Mouse (Mus musculus) stomach, embryonic 14.5 days (tissue): ENCODE measurements around the gene Rab42. TPM values are rescaled to one million over a fixed set of nuclear protein-coding genes. Genes with fewer than 3 reads are reported as not detected.

ENCODE experiments used
- ATAC-seq: fragments of 200-750 bp; cut with Nextera tagmentation; 2 replicates; pipeline ENCODE4 v1.8.0; 2017; ENCODE audit warnings: low read depth, moderate TSS enrichment; ENCODE audit not compliant: insufficient number of reproducible peaks, insufficient read depth, low FRiP score
- H3K27ac ChIP-seq: fragments of 300-500 bp; sonication (generic); 2 replicates; pipeline ENCODE4 v1.5.1; 2014; ENCODE audit warnings: mild to moderate bottlenecking, low read length, moderate library complexity, mixed read lengths
- H3K27me3 ChIP-seq: fragments of 300-500 bp; sonication (generic); 2 replicates; pipeline ENCODE4 v1.6.1; 2014; ENCODE audit warnings: low read length, control low read depth, mixed read lengths; ENCODE audit not compliant: control insufficient read depth, insufficient read depth
- H3K36me3 ChIP-seq: fragments of 300-500 bp; sonication (generic); 2 replicates; pipeline ENCODE4 v1.6.1; 2014; ENCODE audit warnings: mild to moderate bottlenecking, control low read depth, low read length, moderate library complexity, mixed read lengths; ENCODE audit not compliant: control insufficient read depth, insufficient read depth
- H3K4me1 ChIP-seq: fragments of 300-500 bp; sonication (generic); 2 replicates; pipeline ENCODE4 v1.6.1; 2014; ENCODE audit warnings: low read length, control low read depth, mixed read lengths; ENCODE audit not compliant: control insufficient read depth, insufficient read depth
- H3K4me2 ChIP-seq: fragments of 300-500 bp; sonication (generic); replicated peaks from 2 replicates; pipeline ENCODE4 v1.6.1; 2014; ENCODE audit warnings: low read depth, low read length, control low read depth
- H3K4me3 ChIP-seq: fragments of 300-500 bp; sonication (generic); 2 replicates; pipeline ENCODE4 v1.5.1; 2014; ENCODE audit warnings: low read depth, low read length, control low read depth
- H3K9ac ChIP-seq: fragments of 300-500 bp; sonication (generic); replicated peaks from 2 replicates; pipeline ENCODE4 v1.6.1; 2014; ENCODE audit warnings: low read depth, mild to moderate bottlenecking, control low read depth, low read length, moderate library complexity, mixed read lengths
- H3K9me3 ChIP-seq: fragments of 300-500 bp; sonication (generic); 2 replicates; pipeline ENCODE4 v1.6.1; 2016; ENCODE audit warnings: low read depth, low read length, control low read depth; ENCODE audit not compliant: control insufficient read depth
- WGBS: fragments of 180-500 bp; shearing (Covaris S2); extraction: QIAGEN DNeasy Blood & Tissue Kit; methylation state at CpG from one replicate; pipeline ENCODE4 v1.1.7; 2014; 5-methylcytosine and 5-hydroxymethylcytosine counted together
- polyA plus RNA-seq: library from polyadenylated mRNA; unstranded; fragments of >200 nt; fragmentation: Nextera tagmentation; extraction: Ambion mirVana; gene quantifications from 2 replicates; pipeline ENCODE4 v1.2.1, GENCODE M21; 2014

The Rab42 gene
- polyA plus RNA-seq = 2.2 and 2.6 TPM in 2 replicates

GRCm38 (mm10) chr4:132302939-132303479 lies at the start of gene Rab42:
Gene Rab42 (minus strand): TSS chr4:132303385.
- peak within 1 kb of the TSS; percentile 70 for H3K4me2 ChIP-seq
- 2% methylated on average over 31 of the region's 31 CpGs for WGBS
- no peaks in the 10 kb centered on the region for H3K9me3 ChIP-seq
- peak; percentile 71 for ATAC-seq
- H3K27ac ChIP-seq = no peak within 1 kb of the TSS
- no peaks in the 10 kb centered on the region for H3K36me3 ChIP-seq
- H3K27me3 ChIP-seq = no peaks in the 10 kb centered on the region
- 0 out of 2 replicates have a peak, but pooled peaks cover 6% of the 10 kb centered on the region for H3K4me1 ChIP-seq
- peak within 1 kb of the TSS; percentile 50; the same call in 1 of the 2 replicates for H3K9ac ChIP-seq
- H3K4me3 ChIP-seq = peak within 1 kb of the TSS; percentile 38

GRCm38 (mm10) chr4:132352739-132353138 lies 49.6 kb upstream of the Rab42 start:
- peak overlapping the region; percentile 87 for H3K4me3 ChIP-seq
- peak overlapping the region; percentile 57 for H3K4me2 ChIP-seq
- under 1% methylated on average over 14 of the region's 14 CpGs for WGBS
- no peaks in the 10 kb centered on the region for H3K9me3 ChIP-seq
- ATAC-seq = no peak
- peaks cover 25% of the 10 kb centered on the region for H3K36me3 ChIP-seq
- H3K27ac ChIP-seq = peak overlapping the region; percentile 95
- peak overlapping the region; percentile 92 for H3K9ac ChIP-seq
- peaks cover 8% of the 10 kb centered on the region; the same call in 1 of the 2 replicates for H3K4me1 ChIP-seq
- no peaks in the 10 kb centered on the region for H3K27me3 ChIP-seq

- no peaks in the 10 kb centered on the region for H3K9me3 ChIP-seq
- peaks cover 8% of the 10 kb centered on the region; the same call in 1 of the 2 replicates for H3K4me1 ChIP-seq
- H3K4me2 ChIP-seq = peak overlapping the region; percentile 57
- peaks cover 15% of the 10 kb centered on the region for H3K36me3 ChIP-seq
- H3K9ac ChIP-seq = no peak overlapping the region
- 30% methylated on average over 1 of the region's 1 CpGs for WGBS
- peak overlapping the region; percentile 87; the same call in 1 of the 2 replicates for H3K4me3 ChIP-seq
- no peak for ATAC-seq
- peak overlapping the region; percentile 30; the same call in 1 of the 2 replicates for H3K27ac ChIP-seq
- no peaks in the 10 kb centered on the region for H3K27me3 ChIP-seq
Observed at GRCm38 (mm10) chr4:132351401-132351800, 48.2 kb upstream of the Rab42 start.

- H3K9ac ChIP-seq = no peak overlapping the region
- H3K4me3 ChIP-seq = no peak overlapping the region
- peak overlapping the region; percentile 6; the same call in 1 of the 2 replicates for H3K27ac ChIP-seq
- H3K27me3 ChIP-seq = no peaks in the 10 kb centered on the region
- H3K4me2 ChIP-seq = no peak overlapping the region
- peaks cover 8% of the 10 kb centered on the region; the same call in 1 of the 2 replicates for H3K4me1 ChIP-seq
- ATAC-seq = no peak
- 73% methylated on average over 3 of the region's 3 CpGs for WGBS
- no peaks in the 10 kb centered on the region for H3K9me3 ChIP-seq
- H3K36me3 ChIP-seq = peaks cover 15% of the 10 kb centered on the region
Observed at GRCm38 (mm10) chr4:132350854-132351253, 47.7 kb upstream of the Rab42 start.

GRCm38 (mm10) chr4:132350123-132350740 lies 47.0 kb upstream of the Rab42 start:
- Histone ChIP-seq H3K4me1 (peaks cover 8% of the 10 kb centered on the region; the same call in 1 of the 2 replicates), H3K9me3 (no peaks in the 10 kb centered on the region), H3K36me3 (peaks cover 15% of the 10 kb centered on the region), H3K27ac (no peak overlapping the region; the same call in 1 of the 2 replicates), H3K9ac (no peak overlapping the region), H3K4me3 (no peak overlapping the region), H3K27me3 (no peaks in the 10 kb centered on the region), H3K4me2 (no peak overlapping the region)
- WGBS = 48% methylated on average over 2 of the region's 2 CpGs
- no peak for ATAC-seq

GRCm38 (mm10) chr4:132349495-132350122 lies 46.4 kb upstream of the Rab42 start:
- H3K27ac ChIP-seq = no peak overlapping the region
- no peak overlapping the region for H3K9ac ChIP-seq
- H3K36me3 ChIP-seq = peaks cover 15% of the 10 kb centered on the region
- H3K9me3 ChIP-seq = no peaks in the 10 kb centered on the region
- no peak overlapping the region for H3K4me3 ChIP-seq
- no peaks in the 10 kb centered on the region for H3K27me3 ChIP-seq
- 62% methylated on average over 3 of the region's 3 CpGs for WGBS
- H3K4me1 ChIP-seq = peaks cover 8% of the 10 kb centered on the region; the same call in 1 of the 2 replicates
- ATAC-seq = no peak
- no peak overlapping the region for H3K4me2 ChIP-seq

- whole genome bisulfite sequencing = 63% methylated on average over 3 of the region's 3 CpGs
- no peak overlapping the region for H3K4me3 ChIP-seq
- no peak for ATAC-seq
- no peak overlapping the region for H3K9ac ChIP-seq
- H3K27me3 ChIP-seq = no peaks in the 10 kb centered on the region
- H3K4me1 ChIP-seq = peaks cover 15% of the 10 kb centered on the region; the same call in 1 of the 2 replicates
- H3K27ac ChIP-seq = no peak overlapping the region
- no peak overlapping the region for H3K4me2 ChIP-seq
- H3K9me3 ChIP-seq = no peaks in the 10 kb centered on the region
- H3K36me3 ChIP-seq = peaks cover 10% of the 10 kb centered on the region
Observed at GRCm38 (mm10) chr4:132346661-132347060, 43.5 kb upstream of the Rab42 start.

GRCm38 (mm10) chr4:132346261-132346660 lies 43.1 kb upstream of the Rab42 start:
- no peak overlapping the region for H3K4me3 ChIP-seq
- peaks cover 12% of the 10 kb centered on the region; the same call in 1 of the 2 replicates for H3K4me1 ChIP-seq
- no peaks in the 10 kb centered on the region for H3K9me3 ChIP-seq
- H3K4me2 ChIP-seq = no peak overlapping the region
- no peak overlapping the region for H3K9ac ChIP-seq
- no peak overlapping the region for H3K27ac ChIP-seq
- peaks cover 6% of the 10 kb centered on the region; the same call in 1 of the 2 replicates for H3K36me3 ChIP-seq
- no peak for ATAC-seq
- 75% methylated on average over 4 of the region's 4 CpGs for WGBS
- no peaks in the 10 kb centered on the region for H3K27me3 ChIP-seq
